Comparison of ENCODE assay signal across 13 mouse cellular contexts in genomic region chr14:120803191-120803590, GRCm38 (mm10).
DNase-seq lines count a peak whose midpoint lies in the region; ATAC-seq and TF ChIP-seq lines count a peak whose summit lies in the region.
"Had no signal": no experiment of that assay in that cellular context is flagged by ENCODE, and none has a peak within 500 bp of the region (broad histone marks: within the 10 kb centered on the region; RNA-seq: fewer than 3 reads in every experiment).

No protein-coding gene starts in this region.

- H3K9ac ChIP-seq in heart, adult 2 months (ENCODE audit: low read depth, low read length), result no peak overlapping the region
- H3K9ac ChIP-seq in lung, embryonic 16.5 days (ENCODE audit: low read length), result no peak overlapping the region
- H3K9ac ChIP-seq in forebrain, embryonic 12.5 days, result no peak overlapping the region
- H3K9ac ChIP-seq in midbrain, embryonic 13.5 days (replicated peaks), result no peak overlapping the region; the same call in 1 of the 2 replicates
- H3K9ac ChIP-seq: limb, embryonic 13.5 days; liver, postnatal 0 days had no signal

- H3K36me3 ChIP-seq in heart, embryonic 10.5 days, result no peaks in the 10 kb centered on the region
- H3K36me3 ChIP-seq in heart, adult 2 months (ENCODE audit: control insufficient read depth, insufficient read depth, low read length), result no peaks in the 10 kb centered on the region
- no peaks in the 10 kb centered on the region for H3K36me3 ChIP-seq in lung, embryonic 16.5 days (ENCODE audit: control insufficient read depth, insufficient read depth, low read length)
- H3K36me3 ChIP-seq in forebrain, embryonic 12.5 days (replicated peaks), result no peaks in the 10 kb centered on the region
- H3K36me3 ChIP-seq in midbrain, embryonic 13.5 days, result no peaks in the 10 kb centered on the region
- H3K36me3 ChIP-seq: limb, embryonic 13.5 days had no signal

- H3K9me3 ChIP-seq in heart, embryonic 10.5 days, result no peaks in the 10 kb centered on the region
- H3K9me3 ChIP-seq in lung, embryonic 16.5 days (ENCODE audit: control insufficient read depth, low read length), result no peaks in the 10 kb centered on the region
- peaks cover 7% of the 10 kb centered on the region; the same call in 1 of the 2 replicates for H3K9me3 ChIP-seq in forebrain, embryonic 12.5 days
- H3K9me3 ChIP-seq in midbrain, embryonic 13.5 days, result no peaks in the 10 kb centered on the region; the same call in none of the 2 replicates
- H3K9me3 ChIP-seq: limb, embryonic 13.5 days had no signal

- intact Hi-C loops in heart, adult 2 months (cut with DNase I), result no loop called here
- intact Hi-C loops in left cerebral cortex, postnatal 25 days (cut with DNase I), result no loop called here

- no peak for DNase-seq in heart, embryonic 10.5 days (ENCODE audit: low spot score)
- no peak for DNase-seq in heart, adult 2 months
- DNase-seq in lung, postnatal 25 days (ENCODE audit: low spot score), result no peak
- no peak for DNase-seq in left cerebral cortex, postnatal 25 days (ENCODE audit: low spot score in 2 of 2)
- DNase-seq in frontal cortex, postnatal 36 days (ENCODE audit: low spot score in 2 of 2), result no peak
- DNase-seq: adrenal gland, postnatal 36 days; kidney, postnatal 10 days; liver, postnatal 0 days; right cerebral cortex, postnatal 4 days had no signal

- H3K27me3 ChIP-seq in heart, embryonic 10.5 days (ENCODE audit: insufficient read depth, poor library complexity, severe bottlenecking), result no peaks in the 10 kb centered on the region
- H3K27me3 ChIP-seq in heart, adult 2 months (ENCODE audit: control insufficient read depth, insufficient read depth, low read length), result no peaks in the 10 kb centered on the region
- no peaks in the 10 kb centered on the region for H3K27me3 ChIP-seq in lung, embryonic 16.5 days (ENCODE audit: control insufficient read depth, insufficient read depth, low read depth, low read length)
- H3K27me3 ChIP-seq in forebrain, embryonic 12.5 days, result no peaks in the 10 kb centered on the region
- H3K27me3 ChIP-seq in midbrain, embryonic 13.5 days, result no peaks in the 10 kb centered on the region

- no peak overlapping the region for H3K27ac ChIP-seq in heart, embryonic 10.5 days
- H3K27ac ChIP-seq in heart, adult 2 months, result no peak overlapping the region
- peak overlapping the region; percentile 96 for H3K27ac ChIP-seq in lung, embryonic 16.5 days (ENCODE audit: low read length)
- H3K27ac ChIP-seq in forebrain, embryonic 12.5 days, result peak overlapping the region; percentile 83
- 0 out of 2 replicates have a peak overlapping the region, but pooled peaks have one; percentile 11 for H3K27ac ChIP-seq in midbrain, embryonic 13.5 days
- H3K27ac ChIP-seq: limb, embryonic 13.5 days had no signal

- WGBS in heart, embryonic 10.5 days, result 65% methylated on average over 6 of the region's 6 CpGs
- WGBS in heart, adult 2 months, result 77% methylated on average over 6 of the region's 6 CpGs
- 74% methylated on average over 6 of the region's 6 CpGs for WGBS in lung, embryonic 16.5 days
- WGBS in forebrain, embryonic 12.5 days, result 18% methylated on average over 6 of the region's 6 CpGs
- WGBS in midbrain, embryonic 13.5 days, result 19% methylated on average over 6 of the region's 6 CpGs

- no peak for TF ChIP-seq EP300 in heart, adult 2 months (IDR thresholded peaks at IDR 0.05; ENCODE audit: insufficient read depth, low read depth, low read length)

- no peak for ATAC-seq in lung, embryonic 16.5 days (ENCODE audit: low read depth)
- ATAC-seq in forebrain, embryonic 12.5 days (ENCODE audit: low FRiP score), result no peak
- ATAC-seq in midbrain, embryonic 13.5 days, result no peak; the same call in 1 of the 2 replicates
- ATAC-seq: liver, postnatal 0 days had no signal

- peak overlapping the region; percentile 43 for H3K4me3 ChIP-seq in heart, embryonic 10.5 days
- H3K4me3 ChIP-seq in heart, adult 2 months, result no peak overlapping the region
- no peak overlapping the region for H3K4me3 ChIP-seq in lung, embryonic 16.5 days (ENCODE audit: low read length)
- H3K4me3 ChIP-seq in forebrain, embryonic 12.5 days (replicated peaks), result peak overlapping the region; percentile 16; the same call in 1 of the 2 replicates
- peak overlapping the region; percentile 24 for H3K4me3 ChIP-seq in midbrain, embryonic 13.5 days (replicated peaks)
- H3K4me3 ChIP-seq: limb, embryonic 13.5 days had no signal

- H3K79me2 ChIP-seq in heart, adult 2 months (replicated peaks; ENCODE audit: control insufficient read depth, insufficient read depth, low read length), result no peaks in the 10 kb centered on the region

- peaks cover 6% of the 10 kb centered on the region; the same call in 1 of the 2 replicates for H3K4me1 ChIP-seq in heart, embryonic 10.5 days
- peaks cover 1% of the 10 kb centered on the region for H3K4me1 ChIP-seq in heart, adult 2 months (ENCODE audit: control insufficient read depth, insufficient read depth, low read length)
- H3K4me1 ChIP-seq in lung, embryonic 16.5 days (replicated peaks; ENCODE audit: control insufficient read depth, insufficient read depth, low read length), result peaks cover 10% of the 10 kb centered on the region; the same call in 1 of the 2 replicates
- H3K4me1 ChIP-seq in forebrain, embryonic 12.5 days, result peaks cover 26% of the 10 kb centered on the region
- peaks cover 25% of the 10 kb centered on the region for H3K4me1 ChIP-seq in midbrain, embryonic 13.5 days (replicated peaks)

- no peak overlapping the region for H3K4me2 ChIP-seq in lung, embryonic 16.5 days (ENCODE audit: low read depth, low read length)
- peak overlapping the region; percentile 39 for H3K4me2 ChIP-seq in forebrain, embryonic 12.5 days
- peak overlapping the region; percentile 46 for H3K4me2 ChIP-seq in midbrain, embryonic 13.5 days (replicated peaks)

- no peak for TF ChIP-seq POLR2A in heart, adult 2 months (IDR thresholded peaks at IDR 0.05; ENCODE audit: insufficient read depth, low read depth, low read length)

- TF ChIP-seq CTCF in heart, adult 2 months (IDR thresholded peaks at IDR 0.05), result no peak

Comparison
In these comparisons a context has a peak if more than half of its experiments do, and no peak if none do; other contexts are left out.
1. H3K4me3 ChIP-seq: peak in heart, embryonic 10.5 days (single experiment), forebrain, embryonic 12.5 days (single experiment) and midbrain, embryonic 13.5 days (single experiment); none in heart, adult 2 months (single experiment) and lung, embryonic 16.5 days (single experiment).
2. H3K27ac ChIP-seq: peak in lung, embryonic 16.5 days (single experiment), forebrain, embryonic 12.5 days (single experiment) and midbrain, embryonic 13.5 days (single experiment); none in heart, embryonic 10.5 days (single experiment) and heart, adult 2 months (single experiment).